Comparison of ENCODE assay signal across 21 mouse cellular contexts in genomic region chr6:141126614-141127396, GRCm38 (mm10).
"Had no signal": no experiment of that assay in that cellular context is flagged by ENCODE, and none has a peak within 500 bp of the region (broad histone marks: within the 10 kb centered on the region; RNA-seq: fewer than 3 reads in every experiment).

No protein-coding gene starts in this region.

- DNase-seq: kidney, adult 11 months; kidney, adult 9 months; kidney, postnatal 25 days; layer of hippocampus, postnatal 36 days; liver, embryonic 13.5 days; lung, adult 2 months; lung, postnatal 14 days; retina, postnatal 1 day; right cerebral cortex, postnatal 25 days; thymus, adult 18-20 months; thymus, postnatal 36 days had no signal

- H3K4me3 ChIP-seq: layer of hippocampus, adult 2 months; left cerebral cortex, adult 2 months; liver, embryonic 13.5 days; midbrain, embryonic 10.5 days; midbrain, embryonic 13.5 days; myocyte; neural tube, embryonic 13.5 days; stomach, embryonic 15.5 days had no signal

- H3K27me3 ChIP-seq: liver, embryonic 13.5 days; midbrain, embryonic 13.5 days; neural tube, embryonic 13.5 days; stomach, embryonic 15.5 days had no signal

- H3K9me3 ChIP-seq: liver, embryonic 13.5 days; midbrain, embryonic 10.5 days; midbrain, embryonic 13.5 days; neural tube, embryonic 13.5 days; stomach, embryonic 15.5 days had no signal

- H3K36me3 ChIP-seq: liver, embryonic 13.5 days; midbrain, embryonic 10.5 days; midbrain, embryonic 13.5 days; neural tube, embryonic 13.5 days; stomach, embryonic 15.5 days had no signal

- H3K9ac ChIP-seq: liver, embryonic 13.5 days; midbrain, embryonic 13.5 days; neural tube, embryonic 13.5 days; stomach, embryonic 15.5 days had no signal

- H3K4me1 ChIP-seq: liver, embryonic 13.5 days; midbrain, embryonic 10.5 days; midbrain, embryonic 13.5 days; neural tube, embryonic 13.5 days; stomach, embryonic 15.5 days had no signal

- H3K27ac ChIP-seq: kidney, postnatal 0 days; layer of hippocampus, adult 2 months; left cerebral cortex, adult 2 months; liver, embryonic 13.5 days; macrophage; midbrain, embryonic 10.5 days; midbrain, embryonic 13.5 days; neural tube, embryonic 13.5 days; stomach, embryonic 15.5 days had no signal

- H3K4me2 ChIP-seq: liver, embryonic 13.5 days; midbrain, embryonic 13.5 days; neural tube, embryonic 13.5 days; stomach, embryonic 15.5 days had no signal

- ATAC-seq: midbrain, embryonic 13.5 days; midbrain, embryonic 16.5 days had no signal
